Mouse (Mus musculus) C2C12 (cell line): ENCODE results near the gene Kat5. TPM values are rescaled to one million over a fixed set of nuclear protein-coding genes. Genes with fewer than 3 reads are reported as not detected.

Source experiments
- H3K27me3 ChIP-seq: one replicate; pipeline ENCODE4 v1.6.1; 2011; ENCODE audit not compliant: control insufficient read depth, insufficient read depth, insufficient read length
- H3K36me3 ChIP-seq: one replicate; pipeline ENCODE4 v1.6.1; 2011; ENCODE audit not compliant: control insufficient read depth, insufficient read depth
- H3K4me3 ChIP-seq: one replicate; pipeline ENCODE4 v1.5.1; 2011; ENCODE audit warnings: mild to moderate bottlenecking, control low read depth; ENCODE audit not compliant: poor library complexity, insufficient read depth, severe bottlenecking
- H3K79me2 ChIP-seq: one replicate; pipeline ENCODE4 v1.6.1; 2011; ENCODE audit not compliant: control insufficient read depth, insufficient read depth
- H3K79me3 ChIP-seq: one replicate; pipeline ENCODE4 v1.6.1; 2011; ENCODE audit warnings: low read depth, control low read depth
- H3ac ChIP-seq: one replicate; pipeline ENCODE3; 2011; ENCODE audit warnings: low read depth; ENCODE audit not compliant: control insufficient read depth, insufficient read length
- CEBPB ChIP-seq: IDR thresholded peaks from one replicate; pipeline ENCODE4 v1.6.1; 2011; ENCODE audit warnings: low read depth, mild to moderate bottlenecking, control low read depth, moderate library complexity
- CTCF ChIP-seq: IDR thresholded peaks from one replicate; pipeline ENCODE4 v1.5.1; 2011; ENCODE audit not compliant: control insufficient read depth, insufficient read depth, insufficient read length
- FOSL1 ChIP-seq: IDR thresholded peaks from one replicate; pipeline ENCODE4 v1.8.0; 2011; ENCODE audit warnings: mild to moderate bottlenecking, low read length; ENCODE audit not compliant: poor library complexity, insufficient read depth, severe bottlenecking
- MAX ChIP-seq: IDR thresholded peaks from one replicate; pipeline ENCODE4 v1.6.1; 2011; ENCODE audit warnings: mild to moderate bottlenecking, control low read depth
- MYOD1 ChIP-seq: IDR thresholded peaks from one replicate; pipeline ENCODE4 v1.6.1; 2011; ENCODE audit warnings: low read depth; ENCODE audit not compliant: control insufficient read depth, insufficient read length
- MYOG ChIP-seq: IDR thresholded peaks from one replicate; pipeline ENCODE4 v1.6.1; 2011; ENCODE audit not compliant: control insufficient read depth, insufficient read length; ENCODE audit errors: extremely low read depth
- USF1 ChIP-seq: IDR thresholded peaks from one replicate; pipeline ENCODE4 v1.6.1; 2011; ENCODE audit warnings: low read depth, mild to moderate bottlenecking, control low read depth, moderate library complexity
- polyA plus RNA-seq: library from polyadenylated mRNA; unstranded; fragments of >200 nt; fragmentation: generic; extraction: Trizol; gene quantifications from one replicate; pipeline ENCODE4 v1.2.1, GENCODE M21; 2012; ENCODE audit warnings: missing spikeins

The Kat5 gene
- polyA plus RNA-seq, 1 experiment, result 48.4 TPM

GRCm38 (mm10) chr19:5614953-5615352, 4.9 kb upstream of the Kat5 start:
- H3K36me3 ChIP-seq, result no peaks in the 10 kb centered on the region
- H3K4me3 ChIP-seq, result no peak overlapping the region
- H3K27me3 ChIP-seq, result no peaks in the 10 kb centered on the region
- H3K79me2 ChIP-seq, result no peaks in the 10 kb centered on the region
- no peak overlapping the region for H3ac ChIP-seq
- no peaks in the 10 kb centered on the region for H3K79me3 ChIP-seq
- TF ChIP-seq CTCF (no peak), MYOD1 (no peak), USF1 (no peak), FOSL1 (no peak), MAX (no peak), CEBPB (no peak), MYOG (no peak)

- H3K4me3 ChIP-seq, result no peak overlapping the region
- H3K79me3 ChIP-seq, result peaks cover 3% of the 10 kb centered on the region
- TF ChIP-seq MYOG, result no peak
- TF ChIP-seq MYOD1, result no peak
- no peak for TF ChIP-seq MAX
- no peak for TF ChIP-seq CTCF
- no peak for TF ChIP-seq FOSL1
- TF ChIP-seq USF1, result no peak
- TF ChIP-seq CEBPB, result no peak
- peaks cover 8% of the 10 kb centered on the region for H3K36me3 ChIP-seq
- peaks cover 17% of the 10 kb centered on the region for H3K79me2 ChIP-seq
- H3K27me3 ChIP-seq, result no peaks in the 10 kb centered on the region
- H3ac ChIP-seq, result no peak overlapping the region
Measured at GRCm38 (mm10) chr19:5612762-5613411, 2.9 kb upstream of the Kat5 start.

GRCm38 (mm10) chr19:5611973-5612372, 1.9 kb upstream of the Kat5 start:
- no peak overlapping the region for H3ac ChIP-seq
- peaks cover 21% of the 10 kb centered on the region for H3K79me2 ChIP-seq
- H3K27me3 ChIP-seq, result no peaks in the 10 kb centered on the region
- peaks cover 3% of the 10 kb centered on the region for H3K79me3 ChIP-seq
- no peak overlapping the region for H3K4me3 ChIP-seq
- TF ChIP-seq MYOG (no peak), CTCF (no peak), USF1 (no peak), CEBPB (no peak), MYOD1 (no peak), MAX (no peak), FOSL1 (no peak)
- peaks cover 18% of the 10 kb centered on the region for H3K36me3 ChIP-seq

GRCm38 (mm10) chr19:5609171-5609546, 878 bp downstream of the Kat5 start:
- Histone ChIP-seq H3K4me3 (peak overlapping the region; percentile 46), H3K79me2 (peaks cover 23% of the 10 kb centered on the region), H3K79me3 (peaks cover 3% of the 10 kb centered on the region), H3ac (peak overlapping the region; percentile 74), H3K27me3 (no peaks in the 10 kb centered on the region), H3K36me3 (peaks cover 44% of the 10 kb centered on the region)
- TF ChIP-seq CEBPB (no peak), USF1 (no peak), FOSL1 (no peak), MAX (no peak), MYOG (no peak), MYOD1 (no peak), CTCF (no peak)

GRCm38 (mm10) chr19:5608707-5609106, 1.3 kb downstream of the Kat5 start:
- H3K79me2 ChIP-seq, result peaks cover 28% of the 10 kb centered on the region
- no peaks in the 10 kb centered on the region for H3K27me3 ChIP-seq
- H3K79me3 ChIP-seq, result peaks cover 3% of the 10 kb centered on the region
- peak overlapping the region; percentile 46 for H3K4me3 ChIP-seq
- no peak overlapping the region for H3ac ChIP-seq
- peaks cover 48% of the 10 kb centered on the region for H3K36me3 ChIP-seq
- TF ChIP-seq CTCF (no peak), MYOD1 (no peak), MAX (no peak), FOSL1 (no peak), CEBPB (no peak), MYOG (no peak), USF1 (no peak)
